Mouse (Mus musculus) cortical plate, adult 2 months (tissue): ENCODE results near the gene Sh3bp5.

ENCODE experiments used
- CTCF ChIP-seq: fragments of 200-500 bp; IDR thresholded peaks from 2 replicates; pipeline ENCODE4 v1.5.1; 2011; ENCODE audit warnings: mild to moderate bottlenecking, control low read depth, low read length; ENCODE audit not compliant: insufficient read depth; ENCODE audit errors: extremely low read depth
- POLR2A ChIP-seq: fragments of 200-500 bp; IDR thresholded peaks from 2 replicates; pipeline ENCODE4 v1.6.1; 2011; ENCODE audit warnings: mild to moderate bottlenecking, low read length, control low read depth; ENCODE audit not compliant: insufficient read depth; ENCODE audit errors: extremely low read depth

DNA sequence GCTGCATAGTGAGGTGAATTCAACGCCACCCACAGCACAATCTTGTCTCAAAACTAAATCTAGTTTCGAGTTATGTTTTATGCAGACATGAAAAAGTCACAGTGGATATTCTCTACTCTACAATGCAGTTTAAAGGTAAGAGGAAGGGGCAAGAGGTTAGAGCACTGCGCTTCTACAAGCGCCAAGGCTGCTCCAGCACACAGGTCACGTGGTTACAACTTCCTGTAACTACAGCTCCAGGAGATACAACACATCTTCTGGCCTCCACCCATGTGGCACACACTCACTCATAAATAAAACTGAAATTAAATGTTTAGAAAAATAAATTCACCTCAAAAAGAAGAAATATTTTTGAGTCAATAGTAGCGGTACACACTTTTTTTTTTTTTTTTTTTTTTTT is 4.8 kb upstream of the Sh3bp5 start:
- no peak for TF ChIP-seq CTCF
- no peak for TF ChIP-seq POLR2A
